Mouse (Mus musculus) leukemia stem cell, adult 10-12 weeks (primary cell): Measurements from ENCODE around the gene Bbip1. TPM values are rescaled to one million over a fixed set of nuclear protein-coding genes. Genes with fewer than 3 reads are reported as not detected.

ENCODE experiments used
- polyA plus RNA-seq: library from polyadenylated mRNA; stranded (reverse); fragments of >175 nt; gene quantifications from 2 replicates; pipeline ENCODE4 v1.2.3, GENCODE M21; 2012; ENCODE audit warnings: low replicate concordance

The Bbip1 gene
- polyA plus RNA-seq: 1.7 and 5.0 TPM in 2 replicates

GRCm38 (mm10) chr19:53943802-53944785, at the start of gene Bbip1, which contains the start of gene Shoc2:
TSS of gene Bbip1 (minus strand) at chr19:53944627.
TSS of gene Shoc2 (plus strand) at chr19:53944306.

GRCm38 (mm10) chr19:53892061-53892460, 52.4 kb downstream of the Bbip1 start, which contains the start of gene Pdcd4:
TSS of gene Pdcd4 (plus strand) at chr19:53892231.

Other genes with a start within 250 kb of the Bbip1 start
- 8.5 and 9.0 TPM in 2 replicates for gene Pdcd4, start 52.4 kb downstream of the Bbip1 start, polyA plus RNA-seq
- gene Shoc2, start 321 bp downstream of the Bbip1 start, polyA plus RNA-seq: 1.3 and 4.0 TPM in 2 replicates
- gene Adra2a, start 99.5 kb upstream of the Bbip1 start, polyA plus RNA-seq: 0.24 and 0.32 TPM in 2 replicates